Mouse (Mus musculus) stomach, postnatal 0 days (tissue): ENCODE measurements around the gene Socs4. TPM values are rescaled to one million over a fixed set of nuclear protein-coding genes. Genes with fewer than 3 reads are reported as not detected.
A peak's percentile ranks its signal among the peaks of the same experiment; 100 is the strongest.

Experiments
- ATAC-seq: fragments of 200-750 bp; cut with Nextera tagmentation; 2 replicates; pipeline ENCODE4 v1.8.0; 2017; ENCODE audit not compliant: low FRiP score, low TSS enrichment
- DNase-seq: peaks from one replicate; pipeline ENCODE4 v3.0.0-alpha.2; 2016; ENCODE audit warnings: low spot score
- H3K27ac ChIP-seq: fragments of 300-500 bp; sonication (generic); replicated peaks from 2 replicates; pipeline ENCODE4 v1.5.1; 2014; ENCODE audit warnings: mild to moderate bottlenecking, control low read depth
- H3K27me3 ChIP-seq: fragments of 300-500 bp; sonication (generic); 2 replicates; pipeline ENCODE4 v1.6.1; 2014; ENCODE audit warnings: low read length; ENCODE audit not compliant: control insufficient read depth, insufficient read depth
- H3K36me3 ChIP-seq: fragments of 300-500 bp; sonication (generic); 2 replicates; pipeline ENCODE4 v1.6.1; 2014; ENCODE audit warnings: low read length, mixed read lengths; ENCODE audit not compliant: control insufficient read depth, insufficient read depth
- H3K4me1 ChIP-seq: fragments of 300-500 bp; sonication (generic); replicated peaks from 2 replicates; pipeline ENCODE4 v1.6.1; 2014; ENCODE audit warnings: antibody characterized with exemption; ENCODE audit not compliant: control insufficient read depth, insufficient read depth
- H3K4me2 ChIP-seq: fragments of 300-500 bp; sonication (generic); replicated peaks from 2 replicates; pipeline ENCODE4 v1.6.1; 2014; ENCODE audit warnings: low read depth, mild to moderate bottlenecking, control low read depth, moderate library complexity
- H3K4me3 ChIP-seq: fragments of 300-500 bp; sonication (generic); 2 replicates; pipeline ENCODE4 v1.5.1; 2014; ENCODE audit warnings: low read depth, low read length, control low read depth
- H3K9ac ChIP-seq: fragments of 300-500 bp; sonication (generic); 2 replicates; pipeline ENCODE4 v1.6.1; 2014; ENCODE audit warnings: mild to moderate bottlenecking, low read length, control low read depth, mixed read lengths
- H3K9me3 ChIP-seq: fragments of 300-500 bp; sonication (generic); 2 replicates; pipeline ENCODE4 v1.6.1; 2016; ENCODE audit warnings: low read length; ENCODE audit not compliant: control insufficient read depth
- CTCF ChIP-seq: IDR thresholded peaks from 2 replicates; pipeline ENCODE4 v1.5.1; 2016; ENCODE audit warnings: antibody characterized with exemption, low read depth, mild to moderate bottlenecking, moderate library complexity
- EP300 ChIP-seq: optimal IDR thresholded peaks from 2 replicates; pipeline ENCODE3; 2016; ENCODE audit warnings: antibody characterized with exemption
- WGBS: fragments of 180-500 bp; shearing (Covaris S2); extraction: QIAGEN DNeasy Blood & Tissue Kit; methylation state at CpG from one replicate; pipeline ENCODE4 v1.1.7; 2014; 5-methylcytosine and 5-hydroxymethylcytosine counted together
- polyA plus RNA-seq: library from polyadenylated mRNA; unstranded; fragments of >200 nt; fragmentation: Nextera tagmentation; extraction: Ambion mirVana; gene quantifications from 2 replicates; pipeline ENCODE4 v1.2.1, GENCODE M21; 2015

Socs4 gene
- polyA plus RNA-seq, 1 experiment from 2014 or later, result 2.9 TPM

DNA sequence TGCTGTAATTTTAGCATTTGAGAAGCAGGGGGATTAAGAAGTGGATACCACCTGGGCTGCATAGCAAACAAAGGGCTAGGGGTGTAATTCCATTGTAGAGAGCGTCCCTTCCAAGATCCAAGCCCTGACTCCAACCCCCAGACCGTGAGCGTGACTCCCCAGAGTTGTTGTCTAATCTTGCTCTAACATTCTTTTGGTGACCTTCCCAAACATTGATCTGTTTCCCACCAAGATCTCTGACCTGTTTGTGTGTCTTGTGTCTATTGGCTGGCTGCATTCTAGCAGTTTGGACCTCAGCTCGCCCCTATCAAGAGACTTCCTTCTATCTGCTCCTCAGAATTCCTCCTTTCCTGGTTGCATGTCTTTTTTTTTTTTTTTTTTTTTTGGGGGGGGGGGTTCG lies 10.3 kb downstream of the Socs4 start:
- no peaks in the 10 kb centered on the region for H3K9me3 ChIP-seq

GRCm38 (mm10) chr14:47291772-47292171 lies 15.0 kb downstream of the Socs4 start:
- no peaks in the 10 kb centered on the region for H3K4me1 ChIP-seq
- no peak overlapping the region for H3K9ac ChIP-seq
- ATAC-seq (no peak), DNase-seq (no peak)
- H3K27ac ChIP-seq, result no peak overlapping the region
- no peak overlapping the region for H3K4me2 ChIP-seq
- TF ChIP-seq CTCF (no peak), EP300 (no peak)
- H3K9me3 ChIP-seq, result no peaks in the 10 kb centered on the region
- H3K4me3 ChIP-seq, result no peak overlapping the region
- peaks cover 6% of the 10 kb centered on the region for H3K36me3 ChIP-seq
- WGBS, result 64% methylated on average over 1 of the region's 1 CpGs
- H3K27me3 ChIP-seq, result no peaks in the 10 kb centered on the region

More for the DNA sequence above, 10.3 kb downstream of the Socs4 start:
- DNase-seq (no peak), ATAC-seq (no peak)
- Histone ChIP-seq H3K27me3 (no peaks in the 10 kb centered on the region), H3K4me2 (no peak overlapping the region), H3K9ac (no peak overlapping the region), H3K4me1 (no peaks in the 10 kb centered on the region), H3K4me3 (no peak overlapping the region), H3K27ac (no peak overlapping the region), H3K36me3 (peaks cover 6% of the 10 kb centered on the region)
- 86% methylated on average over 5 of the region's 5 CpGs for WGBS
- TF ChIP-seq CTCF (no peak), EP300 (no peak)

- 40% methylated on average over 4 of the region's 4 CpGs for WGBS
- TF ChIP-seq CTCF, result no peak
- TF ChIP-seq EP300, result no peak
- ATAC-seq, result no peak
- DNase-seq, result no peak
- Histone ChIP-seq H3K36me3 (peaks cover 6% of the 10 kb centered on the region), H3K4me2 (no peak overlapping the region), H3K4me1 (0 out of 2 replicates have a peak, but pooled peaks cover 4% of the 10 kb centered on the region), H3K9me3 (no peaks in the 10 kb centered on the region), H3K27me3 (no peaks in the 10 kb centered on the region), H3K9ac (no peak overlapping the region), H3K27ac (no peak overlapping the region), H3K4me3 (no peak overlapping the region)
These were observed 17.4 kb downstream of the Socs4 start for GRCm38 (mm10) chr14:47294136-47294535.

- DNase-seq (no peak), ATAC-seq (no peak)
- Histone ChIP-seq H3K9ac (no peak overlapping the region), H3K27me3 (no peaks in the 10 kb centered on the region), H3K4me1 (0 out of 2 replicates have a peak, but pooled peaks cover 8% of the 10 kb centered on the region), H3K36me3 (no peaks in the 10 kb centered on the region), H3K4me2 (no peak overlapping the region), H3K4me3 (no peak overlapping the region), H3K9me3 (no peaks in the 10 kb centered on the region), H3K27ac (no peak overlapping the region)
- WGBS, result 44% methylated on average over 2 of the region's 2 CpGs
- TF ChIP-seq CTCF, result no peak
- TF ChIP-seq EP300, result no peak
These were observed 19.5 kb downstream of the Socs4 start for GRCm38 (mm10) chr14:47296232-47296631.

DNA sequence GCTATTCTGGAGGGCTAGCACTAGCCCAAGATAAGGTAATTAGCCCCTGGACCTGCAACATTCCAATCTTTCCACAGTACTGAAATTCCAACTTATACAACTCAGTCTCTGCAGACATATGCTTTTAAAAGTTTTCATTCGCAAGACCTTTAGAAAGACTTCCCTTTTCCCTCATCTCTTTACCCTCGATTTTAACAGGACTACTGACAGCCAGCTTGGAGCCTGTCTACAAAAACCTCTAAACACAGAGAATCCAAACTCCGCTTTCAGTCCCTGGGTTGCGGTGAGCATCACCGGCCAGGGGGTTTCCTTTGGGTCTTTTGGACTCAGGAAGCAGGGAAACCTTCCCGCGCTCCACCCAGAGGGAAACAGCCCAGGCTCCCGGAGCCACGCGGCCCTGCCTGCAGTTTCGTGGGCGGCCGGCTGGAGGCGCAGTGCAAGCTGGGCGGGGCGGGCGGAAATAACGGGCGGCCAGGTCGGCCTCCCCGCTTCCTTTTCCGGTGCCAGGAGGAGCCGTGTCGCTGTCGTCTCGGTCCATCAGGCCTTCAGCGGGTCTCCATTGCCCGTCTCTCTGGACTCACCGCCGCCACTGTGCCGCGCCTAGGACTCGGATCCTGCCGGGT lies 21.2 kb downstream of the Socs4 start, which contains the start of gene Mapk1ip1l:
Gene Mapk1ip1l (plus strand): TSS at position 482 of the 623 bp plus-strand sequence.
- Histone ChIP-seq H3K4me2 (peak within 1 kb of the TSS; percentile 56), H3K4me1 (0 out of 2 replicates have a peak, but pooled peaks cover 8% of the 10 kb centered on the region), H3K9ac (peak within 1 kb of the TSS; percentile 96), H3K9me3 (no peaks in the 10 kb centered on the region), H3K27me3 (no peaks in the 10 kb centered on the region), H3K27ac (peak within 1 kb of the TSS; percentile 96), H3K4me3 (peak within 1 kb of the TSS; percentile 99), H3K36me3 (no peaks in the 10 kb centered on the region)
- ATAC-seq (peak; percentile 92), DNase-seq (peak; percentile 94)
- peak; percentile 97 for TF ChIP-seq CTCF
- no peak for TF ChIP-seq EP300
- WGBS, result under 1% methylated on average over 32 of the region's 34 CpGs

DNA sequence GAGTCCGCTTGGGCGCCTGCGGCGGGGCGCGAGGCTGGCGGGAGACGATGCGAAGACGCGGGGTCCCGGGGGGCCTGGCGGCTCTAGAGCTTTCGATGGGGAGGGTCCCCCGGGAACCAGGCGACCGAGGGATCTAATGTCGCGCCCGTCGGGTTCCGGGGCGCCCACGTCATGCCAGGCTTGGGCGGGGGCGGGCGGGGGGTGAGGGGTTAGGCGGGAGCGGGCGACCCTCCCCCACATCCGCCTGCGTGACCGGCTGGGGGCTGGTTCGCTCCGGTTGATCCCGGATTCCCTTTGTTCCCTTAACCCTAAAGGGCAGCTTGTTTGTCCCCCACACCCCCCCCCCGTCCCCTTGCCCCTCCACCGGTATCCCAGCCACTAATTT lies 21.7 kb downstream of the Socs4 start:
- no peaks in the 10 kb centered on the region for H3K27me3 ChIP-seq
- H3K9me3 ChIP-seq, result no peaks in the 10 kb centered on the region
- no peaks in the 10 kb centered on the region for H3K36me3 ChIP-seq
- DNase-seq (no peak), ATAC-seq (peak; percentile 46)
- under 1% methylated on average over 22 of the region's 38 CpGs for WGBS
- H3K4me3 ChIP-seq, result peak overlapping the region; percentile 99
- peak overlapping the region; percentile 56 for H3K4me2 ChIP-seq
- H3K27ac ChIP-seq, result peak overlapping the region; percentile 96
- H3K9ac ChIP-seq, result peak overlapping the region; percentile 96
- H3K4me1 ChIP-seq, result 0 out of 2 replicates have a peak, but pooled peaks cover 8% of the 10 kb centered on the region
- no peak for TF ChIP-seq CTCF
- TF ChIP-seq EP300, result no peak
